Mouse (Mus musculus): Measurements from ENCODE around the gene Trh. TPM values are rescaled to one million over a fixed set of nuclear protein-coding genes. Genes with fewer than 3 reads are reported as not detected.

The Trh gene
- polyA plus RNA-seq, 1 experiment from 2014 or later: 4.1 TPM

- no peaks in the 10 kb centered on the region for H3K27me3 ChIP-seq
- H3K9me3 ChIP-seq (replicated peaks): no peaks in the 10 kb centered on the region
- ATAC-seq: no peak
- no peak overlapping the region for H3K4me3 ChIP-seq
- H3K27ac ChIP-seq: no peak overlapping the region
- WGBS: 88% methylated on average over 3 of the region's 3 CpGs
- no peak overlapping the region for H3K4me2 ChIP-seq
- no peak overlapping the region for H3K9ac ChIP-seq
- no peaks in the 10 kb centered on the region for H3K4me1 ChIP-seq
- H3K36me3 ChIP-seq (ENCODE audit: poor library complexity, severe bottlenecking): no peaks in the 10 kb centered on the region
These were observed 8.9 kb upstream of the Trh start for GRCm38 (mm10) chr6:92253253-92253870.

GRCm38 (mm10) chr6:92247215-92247919 is 2.9 kb upstream of the Trh start:
- H3K27me3 ChIP-seq: peaks cover 44% of the 10 kb centered on the region
- ATAC-seq: no peak
- WGBS: 5% methylated on average over 7 of the region's 7 CpGs
- no peak overlapping the region for H3K9ac ChIP-seq
- H3K4me2 ChIP-seq: no peak overlapping the region
- H3K27ac ChIP-seq: no peak overlapping the region
- peaks cover 4% of the 10 kb centered on the region; the same call in 1 of the 2 replicates for H3K4me1 ChIP-seq
- H3K36me3 ChIP-seq (ENCODE audit: poor library complexity, severe bottlenecking): no peaks in the 10 kb centered on the region
- H3K9me3 ChIP-seq (replicated peaks): no peaks in the 10 kb centered on the region
- no peak overlapping the region for H3K4me3 ChIP-seq

DNA sequence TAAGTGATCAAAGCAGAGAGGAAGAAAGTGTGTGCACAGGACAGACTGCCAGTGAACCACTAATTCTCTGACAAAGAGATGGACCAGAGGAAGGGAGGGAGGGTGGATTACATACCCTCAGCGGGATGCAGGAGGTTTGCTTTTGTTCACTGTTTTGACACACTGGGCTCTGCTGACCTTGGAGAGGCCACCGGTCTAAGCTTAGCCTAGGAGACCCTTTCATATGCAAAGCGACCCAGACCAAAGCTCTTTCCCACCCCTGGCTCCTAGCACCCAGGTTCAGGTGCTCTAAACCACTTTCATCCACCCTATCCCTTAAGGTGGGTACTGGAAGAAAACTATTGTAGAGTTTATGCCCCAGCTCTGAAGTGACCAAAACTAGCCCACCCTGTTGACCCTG is 1.9 kb upstream of the Trh start:
- no peaks in the 10 kb centered on the region for H3K9me3 ChIP-seq (replicated peaks)
- WGBS: 2% methylated on average over 3 of the region's 3 CpGs
- peaks cover 46% of the 10 kb centered on the region for H3K27me3 ChIP-seq
- H3K4me2 ChIP-seq: no peak overlapping the region
- H3K4me1 ChIP-seq: peaks cover 4% of the 10 kb centered on the region; the same call in 1 of the 2 replicates
- H3K36me3 ChIP-seq (ENCODE audit: poor library complexity, severe bottlenecking): no peaks in the 10 kb centered on the region
- H3K9ac ChIP-seq: no peak overlapping the region
- no peak overlapping the region for H3K4me3 ChIP-seq
- H3K27ac ChIP-seq: no peak overlapping the region
- ATAC-seq: no peak

DNA sequence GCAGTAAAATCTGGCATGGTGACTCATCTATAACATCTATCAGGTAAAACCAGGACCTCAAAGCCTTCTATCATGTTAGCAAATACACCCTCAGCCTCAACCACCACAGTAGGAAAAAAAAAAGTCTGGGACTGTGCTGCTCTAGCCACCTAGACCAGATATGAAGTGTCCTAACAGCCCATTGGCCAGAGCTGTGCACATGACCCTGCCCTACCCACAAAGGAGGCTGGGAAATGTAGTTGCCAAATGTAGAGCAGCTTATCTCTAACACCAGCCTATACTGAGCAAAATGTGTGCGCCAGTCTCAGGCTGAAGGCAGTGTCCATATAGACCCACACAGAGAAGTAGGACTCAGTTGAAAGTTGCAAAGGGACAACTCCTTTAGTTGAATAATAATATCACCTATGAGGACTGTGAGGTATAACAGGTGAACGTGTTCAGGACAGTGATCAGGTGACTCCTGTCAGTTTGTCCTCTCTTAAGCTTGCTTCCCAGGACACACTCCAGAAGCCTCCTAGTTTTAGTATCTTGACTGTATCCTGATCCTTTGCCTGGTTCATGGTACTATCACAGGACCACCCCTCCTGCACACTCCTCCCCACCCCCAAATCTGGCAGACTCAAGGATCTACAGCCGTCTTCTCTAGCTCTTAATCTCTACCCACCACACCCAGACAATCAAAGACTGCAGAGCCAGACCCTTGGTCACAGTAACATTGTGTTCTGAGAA is 3.1 kb downstream of the Trh start:
- no peak overlapping the region for H3K4me3 ChIP-seq
- no peak overlapping the region for H3K4me2 ChIP-seq
- H3K9me3 ChIP-seq (replicated peaks): no peaks in the 10 kb centered on the region
- no peak overlapping the region for H3K9ac ChIP-seq
- no peak overlapping the region for H3K27ac ChIP-seq
- ATAC-seq: peak; percentile 97
- H3K4me1 ChIP-seq: peaks cover 4% of the 10 kb centered on the region; the same call in 1 of the 2 replicates
- no peaks in the 10 kb centered on the region for H3K36me3 ChIP-seq (ENCODE audit: poor library complexity, severe bottlenecking)
- H3K27me3 ChIP-seq: peaks cover 41% of the 10 kb centered on the region
- 61% methylated on average over 3 of the region's 3 CpGs for WGBS

GRCm38 (mm10) chr6:92235036-92235435 is 9.4 kb downstream of the Trh start:
- Histone ChIP-seq H3K4me2 (no peak overlapping the region), H3K9ac (no peak overlapping the region), H3K27ac (no peak overlapping the region), H3K9me3 (replicated peaks) (no peaks in the 10 kb centered on the region), H3K27me3 (no peaks in the 10 kb centered on the region), H3K4me3 (no peak overlapping the region), H3K36me3 (ENCODE audit: poor library complexity, severe bottlenecking) (no peaks in the 10 kb centered on the region), H3K4me1 (no peaks in the 10 kb centered on the region)
- ATAC-seq: no peak
- WGBS: 59% methylated on average over 12 of the region's 12 CpGs

- no peaks in the 10 kb centered on the region for H3K9me3 ChIP-seq (replicated peaks)
- ATAC-seq: no peak
- no peak overlapping the region for H3K27ac ChIP-seq
- H3K27me3 ChIP-seq: no peaks in the 10 kb centered on the region
- no peaks in the 10 kb centered on the region for H3K36me3 ChIP-seq (ENCODE audit: poor library complexity, severe bottlenecking)
- no peak overlapping the region for H3K4me3 ChIP-seq
- no peak overlapping the region for H3K9ac ChIP-seq
- H3K4me1 ChIP-seq: no peaks in the 10 kb centered on the region
- H3K4me2 ChIP-seq: no peak overlapping the region
- 76% methylated on average over 4 of the region's 4 CpGs for WGBS
These were observed 12.7 kb downstream of the Trh start for GRCm38 (mm10) chr6:92231762-92232161.

DNA sequence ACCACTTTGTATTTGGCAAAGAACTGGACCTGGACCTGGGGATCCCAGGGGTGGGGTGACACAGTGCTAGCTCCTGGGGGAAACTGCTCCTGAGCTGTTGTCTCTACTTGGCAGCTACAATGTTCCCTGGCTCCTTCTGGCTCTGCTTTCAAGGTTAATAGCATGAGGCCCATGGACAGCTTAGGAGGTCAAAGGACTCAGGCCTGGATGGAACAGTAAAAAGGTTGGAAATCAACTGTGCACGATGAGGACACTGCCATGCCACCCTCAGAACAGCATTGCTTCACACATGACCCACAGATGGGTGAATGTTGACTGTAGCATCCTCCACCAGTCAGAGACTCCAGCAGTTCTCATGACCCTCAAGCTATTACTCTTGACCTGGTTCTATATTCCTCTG is 13.1 kb downstream of the Trh start:
- ATAC-seq: no peak

GRCm38 (mm10) chr6:92229586-92229985 is 14.9 kb downstream of the Trh start:
- Histone ChIP-seq H3K9me3 (replicated peaks) (no peaks in the 10 kb centered on the region), H3K4me3 (no peak overlapping the region), H3K36me3 (ENCODE audit: poor library complexity, severe bottlenecking) (no peaks in the 10 kb centered on the region), H3K27me3 (no peaks in the 10 kb centered on the region), H3K4me1 (no peaks in the 10 kb centered on the region), H3K27ac (no peak overlapping the region), H3K4me2 (no peak overlapping the region), H3K9ac (no peak overlapping the region)
- no peak for ATAC-seq
- WGBS: 85% methylated on average over 2 of the region's 2 CpGs

More for the DNA sequence above, 13.1 kb downstream of the Trh start:
- no peak overlapping the region for H3K4me3 ChIP-seq
- no peak overlapping the region for H3K9ac ChIP-seq
- no peaks in the 10 kb centered on the region for H3K36me3 ChIP-seq (ENCODE audit: poor library complexity, severe bottlenecking)
- no peaks in the 10 kb centered on the region for H3K9me3 ChIP-seq (replicated peaks)
- no peak overlapping the region for H3K4me2 ChIP-seq
- H3K27me3 ChIP-seq: no peaks in the 10 kb centered on the region
- no peak overlapping the region for H3K27ac ChIP-seq
- 83% methylated on average over 1 of the region's 1 CpGs for WGBS
- H3K4me1 ChIP-seq: no peaks in the 10 kb centered on the region

- no peak overlapping the region for H3K9ac ChIP-seq
- no peaks in the 10 kb centered on the region for H3K9me3 ChIP-seq (replicated peaks)
- no peak overlapping the region for H3K27ac ChIP-seq
- H3K36me3 ChIP-seq (ENCODE audit: poor library complexity, severe bottlenecking): no peaks in the 10 kb centered on the region
- no peak overlapping the region for H3K4me3 ChIP-seq
- ATAC-seq: no peak
- H3K4me2 ChIP-seq: no peak overlapping the region
- H3K4me1 ChIP-seq: no peaks in the 10 kb centered on the region
- H3K27me3 ChIP-seq: no peaks in the 10 kb centered on the region
These were observed 15.3 kb downstream of the Trh start for GRCm38 (mm10) chr6:92229103-92229502.

GRCm38 (mm10) chr6:92224981-92225380 is 19.5 kb downstream of the Trh start:
- Histone ChIP-seq H3K27ac (no peak overlapping the region), H3K4me3 (no peak overlapping the region), H3K36me3 (ENCODE audit: poor library complexity, severe bottlenecking) (no peaks in the 10 kb centered on the region), H3K27me3 (no peaks in the 10 kb centered on the region), H3K9me3 (replicated peaks) (no peaks in the 10 kb centered on the region), H3K9ac (no peak overlapping the region), H3K4me2 (no peak overlapping the region), H3K4me1 (no peaks in the 10 kb centered on the region)
- no peak for ATAC-seq
- WGBS: 90% methylated on average over 1 of the region's 1 CpGs

DNA sequence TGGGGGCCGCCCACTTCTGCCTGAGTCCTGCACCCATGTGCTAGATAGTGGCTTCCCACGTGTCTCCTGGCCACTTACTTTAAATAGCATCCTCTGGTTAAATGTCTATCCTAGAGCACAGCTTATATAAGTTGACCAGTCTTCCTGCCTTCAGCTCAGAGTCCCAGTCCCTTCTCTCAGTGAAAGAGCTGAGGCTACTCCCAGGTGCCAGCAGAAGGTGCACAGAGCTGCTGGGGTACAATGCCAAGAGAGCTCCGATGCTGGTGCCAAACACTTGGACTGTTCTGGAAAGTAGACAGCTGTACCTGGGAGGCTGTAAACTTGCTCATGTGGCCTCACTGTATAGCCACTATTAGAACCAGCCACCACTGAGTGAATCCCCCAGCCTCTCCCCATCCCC is 22.4 kb downstream of the Trh start:
- 0 out of 2 replicates have a peak, but pooled peaks cover 2% of the 10 kb centered on the region for H3K27me3 ChIP-seq
- no peaks in the 10 kb centered on the region for H3K4me1 ChIP-seq
- H3K4me3 ChIP-seq: no peak overlapping the region
- no peak overlapping the region for H3K9ac ChIP-seq
- H3K27ac ChIP-seq: no peak overlapping the region
- 88% methylated on average over 3 of the region's 3 CpGs for WGBS
- H3K36me3 ChIP-seq (ENCODE audit: poor library complexity, severe bottlenecking): no peaks in the 10 kb centered on the region
- ATAC-seq: no peak
- no peak overlapping the region for H3K4me2 ChIP-seq
- H3K9me3 ChIP-seq (replicated peaks): no peaks in the 10 kb centered on the region

DNA sequence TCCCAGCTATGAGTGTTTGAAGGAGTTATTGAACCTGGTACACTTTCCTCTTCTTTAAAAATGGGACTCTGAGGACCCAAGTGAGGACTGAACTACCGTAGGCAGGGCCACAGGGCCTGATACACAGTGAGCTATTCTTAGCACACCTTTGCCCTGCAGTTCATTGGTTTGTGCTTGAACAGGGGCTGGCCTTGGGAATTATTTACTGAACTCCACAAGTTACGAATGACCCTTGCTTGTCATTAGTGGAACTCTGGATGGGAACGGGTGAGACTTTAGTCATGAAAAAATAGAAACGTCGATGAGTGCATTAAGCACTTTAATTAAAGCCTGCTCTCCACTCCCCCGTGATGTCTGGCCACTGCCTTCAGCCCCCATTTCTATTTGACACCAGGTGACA is 22.8 kb downstream of the Trh start:
- 89% methylated on average over 6 of the region's 6 CpGs for WGBS
- H3K9me3 ChIP-seq (replicated peaks): no peaks in the 10 kb centered on the region

More for the DNA sequence above, 22.8 kb downstream of the Trh start:
- H3K9ac ChIP-seq: no peak overlapping the region
- no peak for ATAC-seq
- peaks cover 3% of the 10 kb centered on the region; the same call in 1 of the 2 replicates for H3K27me3 ChIP-seq
- no peak overlapping the region for H3K4me2 ChIP-seq
- no peaks in the 10 kb centered on the region for H3K36me3 ChIP-seq (ENCODE audit: poor library complexity, severe bottlenecking)
- H3K4me3 ChIP-seq: no peak overlapping the region
- no peaks in the 10 kb centered on the region for H3K4me1 ChIP-seq
- no peak overlapping the region for H3K27ac ChIP-seq
